Mouse (Mus musculus) liver, embryonic 15.5 days (tissue): ENCODE data around the gene Foxn4. TPM values are rescaled to one million over a fixed set of nuclear protein-coding genes. Genes with fewer than 3 reads are reported as not detected.

ENCODE experiments used
- ATAC-seq: fragments of 200-750 bp; cut with Nextera tagmentation; 2 replicates; pipeline ENCODE4 v1.8.0; 2017; ENCODE audit warnings: moderate number of reproducible peaks, mild to moderate bottlenecking, moderate library complexity; ENCODE audit not compliant: insufficient read depth
- H3K27ac ChIP-seq: fragments of 300-500 bp; sonication (generic); replicated peaks from 2 replicates; pipeline ENCODE4 v1.5.1; 2015; ENCODE audit warnings: mild to moderate bottlenecking, inconsistent platforms
- H3K27me3 ChIP-seq: fragments of 300-500 bp; sonication (generic); 2 replicates; pipeline ENCODE4 v1.6.1; 2015; ENCODE audit warnings: mild to moderate bottlenecking, inconsistent platforms
- H3K36me3 ChIP-seq: fragments of 300-500 bp; sonication (generic); replicated peaks from 2 replicates; pipeline ENCODE4 v1.6.1; 2015; ENCODE audit warnings: moderate library complexity, mild to moderate bottlenecking, inconsistent platforms
- H3K4me1 ChIP-seq: fragments of 300-500 bp; sonication (generic); replicated peaks from 2 replicates; pipeline ENCODE4 v1.6.1; 2015; ENCODE audit warnings: inconsistent platforms
- H3K4me2 ChIP-seq: fragments of 300-500 bp; sonication (generic); 2 replicates; pipeline ENCODE4 v1.6.1; 2015; ENCODE audit warnings: moderate library complexity, mild to moderate bottlenecking, inconsistent platforms
- H3K4me3 ChIP-seq: fragments of 300-500 bp; sonication (generic); replicated peaks from 2 replicates; pipeline ENCODE4 v1.5.1; 2015; ENCODE audit warnings: mild to moderate bottlenecking, inconsistent platforms
- H3K9ac ChIP-seq: fragments of 300-500 bp; sonication (generic); 2 replicates; pipeline ENCODE4 v1.6.1; 2015; ENCODE audit warnings: moderate library complexity, mild to moderate bottlenecking, inconsistent platforms
- H3K9me3 ChIP-seq: fragments of 300-500 bp; sonication (generic); replicated peaks from 2 replicates; pipeline ENCODE4 v1.6.1; 2016; ENCODE audit warnings: inconsistent platforms
- WGBS: fragments of 180-500 bp; shearing (Covaris S2); methylation state at CpG from one replicate; pipeline ENCODE4 v1.1.7; 2015; ENCODE audit warnings: mixed read lengths; ENCODE audit not compliant: insufficient replicate concordance; 5-methylcytosine and 5-hydroxymethylcytosine counted together
- polyA plus RNA-seq: library from polyadenylated mRNA; unstranded; fragments of >200 nt; fragmentation: Nextera tagmentation; extraction: Ambion mirVana; gene quantifications from 2 replicates; pipeline ENCODE4 v1.2.1, GENCODE M21; 2015

Gene Foxn4
- polyA plus RNA-seq, result not detected in 2 replicates

DNA sequence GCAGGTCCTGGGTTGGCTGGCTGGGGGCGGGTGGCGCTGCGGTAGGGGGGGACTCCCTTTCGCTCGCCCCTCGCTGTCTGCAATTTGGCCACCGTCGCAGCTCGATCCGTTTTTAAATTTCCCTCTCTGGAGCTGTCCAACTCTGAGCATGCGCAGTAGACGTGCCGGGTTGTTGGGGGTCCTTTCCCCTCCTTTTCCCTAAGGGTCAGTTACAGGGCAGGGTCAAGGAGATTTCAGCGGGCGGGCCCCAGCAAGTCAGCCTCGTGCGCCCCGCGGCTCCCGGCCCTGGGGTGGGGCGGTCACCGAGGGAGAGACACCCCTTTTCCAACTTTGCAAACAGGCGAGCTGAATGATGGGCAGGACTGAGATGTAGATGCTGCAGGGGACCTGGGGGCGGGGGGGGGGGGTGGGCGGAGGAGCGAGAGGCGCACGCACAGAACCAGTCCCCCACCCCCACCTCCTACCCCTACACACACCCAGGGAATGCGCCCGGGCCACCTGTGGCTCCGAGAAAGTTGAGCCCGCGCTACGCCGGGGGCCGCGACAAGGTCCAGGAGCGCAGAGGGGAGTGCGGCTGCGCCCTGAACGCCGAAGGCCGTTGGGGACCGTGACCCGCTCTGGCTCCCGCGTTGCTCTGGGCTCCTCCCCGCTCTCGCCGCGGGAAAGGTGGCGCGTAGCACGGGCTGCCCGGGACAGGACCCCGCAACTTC lies at the start of gene Foxn4:
TSS of gene Foxn4 (minus strand) at position 115 of the 710 bp plus-strand sequence.
- Histone ChIP-seq H3K4me2 (peak within 1 kb of the TSS; percentile 40), H3K9me3 (no peaks in the 10 kb centered on the region), H3K27ac (no peak within 1 kb of the TSS), H3K36me3 (no peaks in the 10 kb centered on the region), H3K4me3 (0 out of 2 replicates have a peak within 1 kb of the TSS, but pooled peaks have one; percentile 14), H3K9ac (no peak within 1 kb of the TSS), H3K4me1 (0 out of 2 replicates have a peak, but pooled peaks cover 5% of the 10 kb centered on the region), H3K27me3 (peaks cover 92% of the 10 kb centered on the region)
- WGBS, result under 1% methylated on average over 53 of the region's 56 CpGs
- ATAC-seq, result no peak

DNA sequence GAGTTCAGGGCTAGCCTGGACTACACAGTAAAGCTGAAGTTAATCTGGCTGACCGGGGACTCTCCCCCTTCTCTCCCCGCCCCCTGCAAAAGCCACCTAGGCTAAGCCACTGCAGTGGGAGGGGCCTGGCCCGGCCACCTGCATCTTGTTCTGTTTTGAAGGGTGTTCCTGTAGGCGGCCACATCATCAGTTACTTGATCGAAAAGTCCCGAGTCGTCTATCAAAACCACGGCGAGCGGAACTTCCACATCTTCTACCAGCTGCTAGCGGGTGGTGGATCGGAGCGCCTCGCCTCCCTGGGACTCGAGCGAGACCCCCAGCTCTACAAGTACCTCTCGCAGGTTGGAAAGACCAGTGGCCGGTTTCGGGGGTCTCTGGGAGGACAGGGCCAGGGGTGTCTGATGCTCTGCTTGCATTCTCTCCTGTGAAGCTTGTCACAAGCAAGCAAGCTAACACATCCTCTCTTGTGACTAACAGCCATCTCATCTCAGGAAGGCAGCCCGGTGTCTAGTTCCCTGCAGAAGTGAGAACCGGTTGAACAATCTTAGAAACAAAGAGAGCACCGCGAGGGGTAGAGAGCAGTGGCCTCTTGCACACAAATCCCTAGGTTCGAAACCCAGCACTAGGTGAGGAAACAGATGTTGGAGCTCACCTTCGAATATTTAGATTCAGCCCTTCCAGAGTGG lies 49.6 kb upstream of the Foxn4 start:
- Histone ChIP-seq H3K27ac (no peak overlapping the region), H3K4me2 (no peak overlapping the region), H3K27me3 (peaks cover 6% of the 10 kb centered on the region; the same call in 1 of the 2 replicates), H3K4me1 (no peaks in the 10 kb centered on the region), H3K9me3 (no peaks in the 10 kb centered on the region), H3K4me3 (no peak overlapping the region), H3K36me3 (no peaks in the 10 kb centered on the region), H3K9ac (no peak overlapping the region)
- 36% methylated on average over 25 of the region's 25 CpGs for WGBS
- ATAC-seq, result no peak

- Histone ChIP-seq H3K9me3 (no peaks in the 10 kb centered on the region), H3K36me3 (no peaks in the 10 kb centered on the region), H3K27ac (no peak overlapping the region), H3K4me1 (no peaks in the 10 kb centered on the region; the same call in 1 of the 2 replicates), H3K27me3 (no peaks in the 10 kb centered on the region; the same call in 1 of the 2 replicates), H3K4me2 (peak overlapping the region; percentile 46), H3K4me3 (no peak overlapping the region), H3K9ac (no peak overlapping the region)
- 58% methylated on average over 11 of the region's 11 CpGs for WGBS
- no peak for ATAC-seq
Measured at GRCm38 (mm10) chr5:114309680-114310036, 36.1 kb upstream of the Foxn4 start.

- no peak overlapping the region for H3K4me3 ChIP-seq
- peaks cover under 1% of the 10 kb centered on the region for H3K27me3 ChIP-seq
- H3K4me1 ChIP-seq, result no peaks in the 10 kb centered on the region; the same call in 1 of the 2 replicates
- no peaks in the 10 kb centered on the region for H3K36me3 ChIP-seq
- H3K27ac ChIP-seq, result no peak overlapping the region
- peak overlapping the region; percentile 46 for H3K4me2 ChIP-seq
- no peaks in the 10 kb centered on the region for H3K9me3 ChIP-seq
- no peak overlapping the region for H3K9ac ChIP-seq
- no peak for ATAC-seq
- WGBS, result 40% methylated on average over 18 of the region's 18 CpGs
Measured at GRCm38 (mm10) chr5:114308765-114309679, 35.4 kb upstream of the Foxn4 start.

- Histone ChIP-seq H3K9ac (no peak overlapping the region), H3K4me2 (no peak overlapping the region), H3K27ac (no peak overlapping the region), H3K4me3 (no peak overlapping the region), H3K27me3 (peaks cover 17% of the 10 kb centered on the region), H3K9me3 (no peaks in the 10 kb centered on the region), H3K4me1 (no peaks in the 10 kb centered on the region; the same call in 1 of the 2 replicates), H3K36me3 (no peaks in the 10 kb centered on the region)
- WGBS, result 53% methylated on average over 5 of the region's 5 CpGs
- no peak for ATAC-seq
Measured at GRCm38 (mm10) chr5:114306496-114306895, 32.9 kb upstream of the Foxn4 start.

- H3K9me3 ChIP-seq, result no peaks in the 10 kb centered on the region
- H3K27ac ChIP-seq, result no peak overlapping the region
- H3K4me3 ChIP-seq, result no peak overlapping the region
- no peak overlapping the region for H3K4me2 ChIP-seq
- no peaks in the 10 kb centered on the region for H3K36me3 ChIP-seq
- no peak overlapping the region for H3K9ac ChIP-seq
- H3K27me3 ChIP-seq, result peaks cover 19% of the 10 kb centered on the region
- H3K4me1 ChIP-seq, result no peaks in the 10 kb centered on the region
- 56% methylated on average over 6 of the region's 6 CpGs for WGBS
- ATAC-seq, result no peak
Measured at GRCm38 (mm10) chr5:114303166-114303565, 29.6 kb upstream of the Foxn4 start.

- H3K9me3 ChIP-seq, result no peaks in the 10 kb centered on the region
- H3K36me3 ChIP-seq, result no peaks in the 10 kb centered on the region
- no peak overlapping the region for H3K27ac ChIP-seq
- 66% methylated on average over 24 of the region's 24 CpGs for WGBS
- no peak for ATAC-seq
- no peak overlapping the region for H3K4me2 ChIP-seq
- H3K27me3 ChIP-seq, result peaks cover 19% of the 10 kb centered on the region
- H3K4me3 ChIP-seq, result no peak overlapping the region
- 0 out of 2 replicates have a peak, but pooled peaks cover 5% of the 10 kb centered on the region for H3K4me1 ChIP-seq
- H3K9ac ChIP-seq, result no peak overlapping the region
Measured at GRCm38 (mm10) chr5:114299883-114300610, 26.4 kb upstream of the Foxn4 start.

DNA sequence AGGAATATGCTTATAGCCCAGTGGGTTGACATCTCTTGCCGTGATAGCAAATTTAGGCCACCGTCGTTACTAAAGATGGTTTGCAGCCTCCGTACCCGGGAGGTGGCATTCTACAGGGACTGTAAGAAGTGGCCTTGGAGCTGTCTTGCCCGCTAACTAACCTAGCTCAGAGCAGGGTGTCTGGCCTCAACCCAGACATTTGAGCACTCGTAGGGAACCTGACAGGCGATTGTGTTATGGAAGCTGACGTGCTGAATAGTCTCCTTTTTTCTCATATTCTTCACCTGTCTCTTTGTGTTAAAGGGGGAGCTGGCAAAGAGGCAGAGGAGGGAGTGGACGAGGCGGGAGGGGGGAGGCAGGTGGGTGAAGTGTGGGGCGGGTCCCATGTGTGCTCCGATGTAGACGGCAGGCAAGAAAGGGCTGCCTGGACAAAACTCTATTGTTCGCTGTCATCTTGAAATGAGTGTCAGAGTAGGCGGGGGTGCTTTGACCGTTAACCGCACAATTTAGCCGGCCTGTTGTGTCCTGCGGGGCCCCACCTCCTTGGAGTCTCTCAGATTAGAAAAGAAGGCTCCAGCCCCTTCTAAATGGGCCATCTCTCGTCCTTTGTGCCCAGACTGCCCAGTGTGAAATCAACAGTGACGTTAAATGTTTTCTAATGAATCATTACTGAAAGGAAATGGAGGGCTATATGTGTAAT lies 25.7 kb upstream of the Foxn4 start:
- Histone ChIP-seq H3K4me2 (no peak overlapping the region), H3K27me3 (peaks cover 19% of the 10 kb centered on the region), H3K36me3 (no peaks in the 10 kb centered on the region), H3K27ac (no peak overlapping the region), H3K9me3 (no peaks in the 10 kb centered on the region), H3K4me1 (0 out of 2 replicates have a peak, but pooled peaks cover 5% of the 10 kb centered on the region), H3K4me3 (no peak overlapping the region), H3K9ac (no peak overlapping the region)
- no peak for ATAC-seq
- WGBS, result 71% methylated on average over 22 of the region's 22 CpGs

- Histone ChIP-seq H3K4me3 (no peak overlapping the region), H3K9me3 (no peaks in the 10 kb centered on the region), H3K27ac (no peak overlapping the region), H3K4me2 (no peak overlapping the region), H3K36me3 (no peaks in the 10 kb centered on the region), H3K4me1 (0 out of 2 replicates have a peak, but pooled peaks cover 5% of the 10 kb centered on the region), H3K27me3 (peaks cover 13% of the 10 kb centered on the region; the same call in 1 of the 2 replicates), H3K9ac (no peak overlapping the region)
- WGBS, result 65% methylated on average over 18 of the region's 18 CpGs
- ATAC-seq, result no peak
Measured at GRCm38 (mm10) chr5:114298212-114298894, 24.7 kb upstream of the Foxn4 start.
